ENCODE assay signal across 10 mouse cellular contexts in the genomic region with DNA sequence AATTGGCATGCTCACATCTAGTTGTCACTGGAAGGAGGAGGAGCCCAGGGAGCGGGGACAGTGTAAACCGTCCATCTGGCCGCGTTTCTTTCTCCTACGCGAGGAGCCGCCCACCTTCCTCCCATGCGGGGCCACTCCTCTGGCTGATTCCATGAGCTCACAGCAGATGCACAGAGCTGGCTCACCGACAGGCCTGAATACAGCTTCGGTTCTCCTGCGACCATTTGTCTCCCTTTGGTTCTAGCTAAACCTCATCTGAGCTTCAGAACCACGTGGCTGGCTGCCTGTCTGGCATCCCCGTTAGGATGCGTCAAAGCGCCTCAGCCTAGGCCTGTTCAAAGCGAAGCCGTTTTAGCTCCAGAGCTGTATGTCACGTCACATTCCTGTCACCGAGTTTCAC. TPM values are rescaled to one million over a fixed set of nuclear protein-coding genes. Genes with fewer than 3 reads are reported as not detected.
DNase-seq lines count a peak whose midpoint lies in the region; ATAC-seq and TF ChIP-seq lines count a peak whose summit lies in the region.
"Had no signal": no experiment of that assay in that cellular context is flagged by ENCODE, and none has a peak within 500 bp of the region (broad histone marks: within the 10 kb centered on the region; RNA-seq: fewer than 3 reads in every experiment).

No protein-coding gene starts in this region.

- no peak for TF ChIP-seq POLR2A in lung, adult 2 months (IDR thresholded peaks at IDR 0.05; ENCODE audit: borderline replicate concordance, extremely low read depth, low read depth, low read length)

- no peak for ATAC-seq in lung, embryonic 15.5 days (ENCODE audit: borderline replicate concordance, extremely low read depth, low FRiP score, low TSS enrichment)
- ATAC-seq in embryonic facial prominence, embryonic 13.5 days (ENCODE audit: insufficient number of reproducible peaks, insufficient read depth, low FRiP score, low TSS enrichment, low read depth), result no peak
- no peak; the same call in 1 of the 2 replicates for ATAC-seq in heart, embryonic 15.5 days (replicated peaks; ENCODE audit: insufficient number of reproducible peaks, insufficient read depth, low FRiP score, low read depth)
- peak; percentile 65; the same call in 1 of the 2 replicates for ATAC-seq in midbrain, embryonic 12.5 days (ENCODE audit: low FRiP score, low read depth)
- peak; percentile 44; the same call in 1 of the 2 replicates for ATAC-seq in stomach, embryonic 16.5 days (ENCODE audit: insufficient read depth, low FRiP score)

- no peak overlapping the region for H3K9ac ChIP-seq in lung, embryonic 15.5 days
- 0 out of 2 replicates have a peak overlapping the region, but pooled peaks have one; percentile 36 for H3K9ac ChIP-seq in embryonic facial prominence, embryonic 13.5 days
- H3K9ac ChIP-seq in heart, embryonic 15.5 days, result no peak overlapping the region
- 0 out of 2 replicates have a peak overlapping the region, but pooled peaks have one; percentile 15 for H3K9ac ChIP-seq in midbrain, embryonic 12.5 days (replicated peaks)
- 0 out of 2 replicates have a peak overlapping the region, but pooled peaks have one; percentile 22 for H3K9ac ChIP-seq in stomach, embryonic 16.5 days (ENCODE audit: low read length)

- no peak overlapping the region for H3K4me3 ChIP-seq in lung, embryonic 15.5 days
- no peak overlapping the region for H3K4me3 ChIP-seq in lung, adult 2 months (replicated peaks; ENCODE audit: extremely low read depth, low read depth, low read length)
- H3K4me3 ChIP-seq in embryonic facial prominence, embryonic 13.5 days, result no peak overlapping the region
- no peak overlapping the region for H3K4me3 ChIP-seq in heart, embryonic 15.5 days
- H3K4me3 ChIP-seq in midbrain, embryonic 12.5 days, result no peak overlapping the region
- H3K4me3 ChIP-seq in stomach, embryonic 16.5 days (replicated peaks; ENCODE audit: low read length), result peak overlapping the region; percentile 14; the same call in 1 of the 2 replicates

- 21% methylated on average over 19 of the region's 19 CpGs for WGBS in lung, embryonic 15.5 days
- WGBS in lung, adult 2 months, result 23% methylated on average over 19 of the region's 19 CpGs
- 24% methylated on average over 19 of the region's 19 CpGs for WGBS in embryonic facial prominence, embryonic 13.5 days
- WGBS in heart, embryonic 15.5 days, result 18% methylated on average over 19 of the region's 19 CpGs
- WGBS in midbrain, embryonic 12.5 days, result 22% methylated on average over 19 of the region's 19 CpGs
- WGBS in stomach, embryonic 16.5 days, result 19% methylated on average over 19 of the region's 19 CpGs

- no peaks in the 10 kb centered on the region for H3K36me3 ChIP-seq in lung, embryonic 15.5 days
- no peaks in the 10 kb centered on the region for H3K36me3 ChIP-seq in embryonic facial prominence, embryonic 13.5 days
- H3K36me3 ChIP-seq in heart, embryonic 15.5 days, result no peaks in the 10 kb centered on the region
- H3K36me3 ChIP-seq in midbrain, embryonic 12.5 days, result no peaks in the 10 kb centered on the region
- H3K36me3 ChIP-seq in stomach, embryonic 16.5 days (ENCODE audit: control insufficient read depth, insufficient read depth, low read length), result no peaks in the 10 kb centered on the region
- H3K36me3 ChIP-seq: G1E had no signal

- DNase-seq in lung, adult 2 months, result no peak
- DNase-seq in layer of hippocampus, postnatal 10 days (ENCODE audit: low spot score in 2 of 2), result peak; percentile 57 to 73
- DNase-seq in thymus, adult 18-20 months, result no peak

- H3K27me3 ChIP-seq in lung, embryonic 15.5 days, result 0 out of 2 replicates have a peak, but pooled peaks cover 3% of the 10 kb centered on the region
- H3K27me3 ChIP-seq in embryonic facial prominence, embryonic 13.5 days, result no peaks in the 10 kb centered on the region
- peaks cover 20% of the 10 kb centered on the region; the same call in 1 of the 2 replicates for H3K27me3 ChIP-seq in heart, embryonic 15.5 days
- no peaks in the 10 kb centered on the region for H3K27me3 ChIP-seq in midbrain, embryonic 12.5 days
- no peaks in the 10 kb centered on the region for H3K27me3 ChIP-seq in stomach, embryonic 16.5 days (ENCODE audit: control insufficient read depth, insufficient read depth, low read length)

- TF ChIP-seq CTCF in lung, adult 2 months (IDR thresholded peaks at IDR 0.05; ENCODE audit: insufficient read depth, low read length), result no peak

- H3K9me3 ChIP-seq in lung, embryonic 15.5 days, result no peaks in the 10 kb centered on the region
- H3K9me3 ChIP-seq in embryonic facial prominence, embryonic 13.5 days, result no peaks in the 10 kb centered on the region
- no peaks in the 10 kb centered on the region for H3K9me3 ChIP-seq in heart, embryonic 15.5 days (replicated peaks)
- no peaks in the 10 kb centered on the region for H3K9me3 ChIP-seq in midbrain, embryonic 12.5 days
- no peaks in the 10 kb centered on the region for H3K9me3 ChIP-seq in stomach, embryonic 16.5 days (replicated peaks; ENCODE audit: control insufficient read depth, low read length)

- H3K4me2 ChIP-seq in lung, embryonic 15.5 days, result peak overlapping the region; percentile 11
- H3K4me2 ChIP-seq in embryonic facial prominence, embryonic 13.5 days, result peak overlapping the region; percentile 43
- H3K4me2 ChIP-seq in heart, embryonic 15.5 days, result peak overlapping the region; percentile 42
- H3K4me2 ChIP-seq in midbrain, embryonic 12.5 days (replicated peaks), result no peak overlapping the region
- H3K4me2 ChIP-seq in stomach, embryonic 16.5 days (ENCODE audit: low read depth, low read length), result peak overlapping the region; percentile 34

- H3K4me1 ChIP-seq in lung, embryonic 15.5 days, result no peaks in the 10 kb centered on the region
- H3K4me1 ChIP-seq in lung, adult 2 months (ENCODE audit: control insufficient read depth, insufficient read depth, low read length), result no peaks in the 10 kb centered on the region
- peaks cover 13% of the 10 kb centered on the region for H3K4me1 ChIP-seq in embryonic facial prominence, embryonic 13.5 days
- peaks cover 5% of the 10 kb centered on the region for H3K4me1 ChIP-seq in heart, embryonic 15.5 days (replicated peaks)
- peaks cover 24% of the 10 kb centered on the region for H3K4me1 ChIP-seq in midbrain, embryonic 12.5 days
- H3K4me1 ChIP-seq in stomach, embryonic 16.5 days (ENCODE audit: control insufficient read depth, insufficient read depth, low read length), result 0 out of 2 replicates have a peak, but pooled peaks cover 4% of the 10 kb centered on the region

- H3K27ac ChIP-seq in lung, embryonic 15.5 days, result no peak overlapping the region
- no peak overlapping the region for H3K27ac ChIP-seq in embryonic facial prominence, embryonic 13.5 days
- H3K27ac ChIP-seq in heart, embryonic 15.5 days, result no peak overlapping the region
- H3K27ac ChIP-seq in midbrain, embryonic 12.5 days (replicated peaks), result peak overlapping the region; percentile 46; the same call in 1 of the 2 replicates
- H3K27ac ChIP-seq in stomach, embryonic 16.5 days (ENCODE audit: low read length), result no peak overlapping the region

RNA-seq across cellular contexts. Expression of gene Scn8a, which starts 53.8 kb away (rescaled TPM):
- 1.4 and 2.1 TPM in 2 replicates for polyA plus RNA-seq in lung, embryonic 15.5 days (2015; fragmentation: Nextera tagmentation; extraction: Ambion mirVana)
- 0.14 and 0.27 TPM in 2 replicates for polyA plus RNA-seq in lung, adult 2 months (2012; rRNA removed)
- 8.2 and 8.6 TPM in 2 replicates for polyA plus RNA-seq in embryonic facial prominence, embryonic 13.5 days (2015; fragmentation: Nextera tagmentation; extraction: Ambion mirVana)
- 0.28 and 0.82 TPM in 2 replicates for polyA plus RNA-seq in heart, embryonic 15.5 days (2015; fragmentation: Nextera tagmentation; extraction: Ambion mirVana)
- total RNA-seq in layer of hippocampus, postnatal 10 days (2021), result 100 to 1,000 TPM; 174 to 175 TPM
- polyA plus RNA-seq in midbrain, embryonic 12.5 days (2016; fragmentation: Nextera tagmentation; extraction: Ambion mirVana), result 20.5 and 23.5 TPM in 2 replicates
- 0.77 and 0.97 TPM in 2 replicates for polyA plus RNA-seq in stomach, embryonic 16.5 days (2015; fragmentation: Nextera tagmentation; extraction: Ambion mirVana)
- total RNA-seq: hematopoietic stem cell, adult 5-6 weeks had no signal
- polyA plus RNA-seq: G1E had no signal

Comparison
In these comparisons a context has a peak if more than half of its experiments do, and no peak if none do; other contexts are left out.
1. ATAC-seq: peak in midbrain, embryonic 12.5 days (single experiment) and stomach, embryonic 16.5 days (single experiment); none in lung, embryonic 15.5 days (single experiment), embryonic facial prominence, embryonic 13.5 days (single experiment) and heart, embryonic 15.5 days (single experiment).
2. H3K9ac ChIP-seq: peak in embryonic facial prominence, embryonic 13.5 days (single experiment), midbrain, embryonic 12.5 days (single experiment) and stomach, embryonic 16.5 days (single experiment); none in lung, embryonic 15.5 days (single experiment) and heart, embryonic 15.5 days (single experiment).
3. DNase-seq: peak in layer of hippocampus, postnatal 10 days (2 of 2); none in lung, adult 2 months (single experiment) and thymus, adult 18-20 months (0 of 2).